Comparison of ENCODE assay signal across 9 mouse cellular contexts in genomic region chr1:169655256-169655655, GRCm38 (mm10). TPM values are rescaled to one million over a fixed set of nuclear protein-coding genes. Genes with fewer than 3 reads are reported as not detected.
DNase-seq lines count a peak whose midpoint lies in the region; ATAC-seq and TF ChIP-seq lines count a peak whose summit lies in the region.
"Had no signal": no experiment of that assay in that cellular context is flagged by ENCODE, and none has a peak within 500 bp of the region (broad histone marks: within the 10 kb centered on the region; RNA-seq: fewer than 3 reads in every experiment).

Gene Rgs5, plus strand, starts transcription at chr1:169655501.

- no peak within 1 kb of the TSS for H3K9ac ChIP-seq in embryonic facial prominence, embryonic 14.5 days (ENCODE audit: low read depth, low read length)
- no peak within 1 kb of the TSS for H3K9ac ChIP-seq in kidney, embryonic 14.5 days (ENCODE audit: low read depth, low read length)
- peak within 1 kb of the TSS; percentile 54; the same call in 1 of the 2 replicates for H3K9ac ChIP-seq in liver, adult 2 months (ENCODE audit: low read depth, low read length)
- H3K9ac ChIP-seq in neural tube, embryonic 13.5 days = no peak within 1 kb of the TSS

- H3K27me3 ChIP-seq in embryonic facial prominence, embryonic 14.5 days (replicated peaks; ENCODE audit: control insufficient read depth, insufficient read depth, low read length) = no peaks in the 10 kb centered on the region
- no peaks in the 10 kb centered on the region for H3K27me3 ChIP-seq in kidney, embryonic 14.5 days (ENCODE audit: control insufficient read depth, insufficient read depth, low read length)
- no peaks in the 10 kb centered on the region for H3K27me3 ChIP-seq in liver, adult 2 months (ENCODE audit: control insufficient read depth, insufficient read depth, low read length)
- H3K27me3 ChIP-seq in neural tube, embryonic 13.5 days = no peaks in the 10 kb centered on the region

- H3K27ac ChIP-seq in embryonic facial prominence, embryonic 14.5 days (replicated peaks; ENCODE audit: low read depth, low read length) = no peak within 1 kb of the TSS
- no peak within 1 kb of the TSS for H3K27ac ChIP-seq in kidney, embryonic 14.5 days (ENCODE audit: low read depth, low read length)
- 0 out of 2 replicates have a peak within 1 kb of the TSS, but pooled peaks have one; percentile 32 for H3K27ac ChIP-seq in liver, adult 2 months (replicated peaks; ENCODE audit: insufficient read depth, low read depth, low read length)
- no peak within 1 kb of the TSS for H3K27ac ChIP-seq in neural tube, embryonic 13.5 days (replicated peaks)

- 4% methylated on average over 8 of the region's 8 CpGs for WGBS in embryonic facial prominence, embryonic 14.5 days
- 11% methylated on average over 8 of the region's 8 CpGs for WGBS in kidney, embryonic 14.5 days
- 7% methylated on average over 8 of the region's 8 CpGs for WGBS in liver, adult 2 months
- 34% methylated on average over 8 of the region's 8 CpGs for WGBS in neural tube, embryonic 13.5 days

- no peaks in the 10 kb centered on the region for H3K36me3 ChIP-seq in embryonic facial prominence, embryonic 14.5 days (ENCODE audit: control insufficient read depth, insufficient read depth, low read length)
- no peaks in the 10 kb centered on the region for H3K36me3 ChIP-seq in kidney, embryonic 14.5 days (ENCODE audit: control insufficient read depth, insufficient read depth, low read length)
- no peaks in the 10 kb centered on the region for H3K36me3 ChIP-seq in liver, adult 2 months (ENCODE audit: control insufficient read depth, insufficient read depth, low read length)
- H3K36me3 ChIP-seq in neural tube, embryonic 13.5 days = no peaks in the 10 kb centered on the region

- ATAC-seq in embryonic facial prominence, embryonic 14.5 days (ENCODE audit: low read depth) = peak; percentile 63; the same call in 1 of the 2 replicates
- ATAC-seq in kidney, embryonic 14.5 days (ENCODE audit: low FRiP score, low TSS enrichment) = peak; percentile 44
- ATAC-seq in neural tube, embryonic 13.5 days (ENCODE audit: low read depth) = no peak
- no peak for ATAC-seq in monocyte, adult 5-6 weeks (replicated peaks; ENCODE audit: insufficient number of reproducible peaks, low FRiP score, low TSS enrichment, poor library complexity, severe bottlenecking)

- H3K9me3 ChIP-seq in embryonic facial prominence, embryonic 14.5 days (ENCODE audit: control insufficient read depth, low read length) = no peaks in the 10 kb centered on the region
- no peaks in the 10 kb centered on the region for H3K9me3 ChIP-seq in kidney, embryonic 14.5 days (ENCODE audit: control insufficient read depth, low read length)
- no peaks in the 10 kb centered on the region for H3K9me3 ChIP-seq in neural tube, embryonic 13.5 days

- H3K4me1 ChIP-seq in embryonic facial prominence, embryonic 14.5 days (ENCODE audit: control insufficient read depth, insufficient read depth, low read length) = 0 out of 2 replicates have a peak, but pooled peaks cover 3% of the 10 kb centered on the region
- peaks cover 18% of the 10 kb centered on the region for H3K4me1 ChIP-seq in kidney, embryonic 14.5 days (ENCODE audit: control insufficient read depth, insufficient read depth, low read length)
- peaks cover 3% of the 10 kb centered on the region; the same call in 1 of the 2 replicates for H3K4me1 ChIP-seq in liver, adult 2 months (ENCODE audit: control insufficient read depth, insufficient read depth, low read length)
- H3K4me1 ChIP-seq in neural tube, embryonic 13.5 days (replicated peaks) = no peaks in the 10 kb centered on the region

- DNase-seq in adrenal gland, adult 2 months = peak; percentile 13
- peak; percentile 70 for DNase-seq in embryonic facial prominence, embryonic 14.5 days (ENCODE audit: low spot score)
- peak; percentile 26 to 50 for DNase-seq in heart, adult 9 months (ENCODE audit: low spot score in 2 of 2)
- peak; percentile 10 for DNase-seq in liver, adult 2 months (ENCODE audit: extremely low read depth, low read depth, low spot score)
- DNase-seq in cerebellum, adult 11-12 months = no peak

- peak within 1 kb of the TSS; percentile 44 for H3K4me2 ChIP-seq in embryonic facial prominence, embryonic 14.5 days (ENCODE audit: low read depth, low read length)
- peak within 1 kb of the TSS; percentile 20 for H3K4me2 ChIP-seq in kidney, embryonic 14.5 days (replicated peaks; ENCODE audit: low read depth, low read length)
- peak within 1 kb of the TSS; percentile 35 for H3K4me2 ChIP-seq in neural tube, embryonic 13.5 days

- peak within 1 kb of the TSS; percentile 10 for H3K4me3 ChIP-seq in embryonic facial prominence, embryonic 14.5 days (ENCODE audit: low read depth, low read length)
- H3K4me3 ChIP-seq in kidney, embryonic 14.5 days (ENCODE audit: low read length) = peak within 1 kb of the TSS; percentile 18; the same call in 1 of the 2 replicates
- peak within 1 kb of the TSS; percentile 46 for H3K4me3 ChIP-seq in liver, adult 2 months (ENCODE audit: insufficient read depth, low read depth, low read length)
- H3K4me3 ChIP-seq in neural tube, embryonic 13.5 days = peak within 1 kb of the TSS; percentile 13

- H3K79me2 ChIP-seq in liver, adult 2 months (ENCODE audit: control insufficient read depth, insufficient read depth, low read length) = no peaks in the 10 kb centered on the region

- TF ChIP-seq POLR2A in liver, adult 2 months (IDR thresholded peaks at IDR 0.05; ENCODE audit: extremely low read depth, insufficient read depth, low read length) = no peak

- TF ChIP-seq CTCF in liver, adult 2 months (IDR thresholded peaks at IDR 0.05; ENCODE audit: low read depth, low read length) = no peak

RNA-seq across cellular contexts. Expression of gene Rgs5, which starts in this region (rescaled TPM):
- 10 to 100 TPM; 28.7 to 50.9 TPM for total RNA-seq in adrenal gland, adult 2 months (2021)
- 2.8 and 3.6 TPM in 2 replicates for polyA plus RNA-seq in adrenal gland, adult 2 months (2012; rRNA removed)
- 10.9 and 15.0 TPM in 2 replicates for polyA plus RNA-seq in embryonic facial prominence, embryonic 14.5 days (2014; fragmentation: Nextera tagmentation; extraction: Ambion mirVana)
- polyA plus RNA-seq in kidney, embryonic 14.5 days (2014; fragmentation: Nextera tagmentation; extraction: Ambion mirVana) = 27.5 and 29.6 TPM in 2 replicates
- total RNA-seq in liver, adult 2 months (2014; rRNA removed) = 31.3 and 46.8 TPM in 2 replicates
- polyA plus RNA-seq in liver, adult 2 months (2012; rRNA removed) = 6.9 and 7.5 TPM in 2 replicates
- polyA plus RNA-seq in neural tube, embryonic 13.5 days (2015; fragmentation: Nextera tagmentation; extraction: Ambion mirVana) = 14.5 TPM in 2 replicates
- total RNA-seq in monocyte, adult 5-6 weeks (2017) = not detected in 3 replicates
- total RNA-seq: hematopoietic stem cell, adult 5-6 weeks had no signal

Comparison
In these comparisons a context has a peak if more than half of its experiments do, and no peak if none do; other contexts are left out.
1. RNA of gene Rgs5 (total RNA-seq): 28.7 to 50.9 TPM in adrenal gland, adult 2 months and 31.3 to 46.8 TPM in liver, adult 2 months; not detected in monocyte, adult 5-6 weeks; every median in the first group is over 10 times any median in the second.
2. ATAC-seq: peak in embryonic facial prominence, embryonic 14.5 days (single experiment) and kidney, embryonic 14.5 days (single experiment); none in neural tube, embryonic 13.5 days (single experiment) and monocyte, adult 5-6 weeks (single experiment).
3. Peak in every context shown above with its lines, with median percentiles within 50 percentile points of each other: H3K4me2 ChIP-seq and H3K4me3 ChIP-seq.